ENCODE assay signal across 8 mouse cellular contexts in genomic region chr5:146905486-146906172, GRCm38 (mm10). TPM values are rescaled to one million over a fixed set of nuclear protein-coding genes. Genes with fewer than 3 reads are reported as not detected.
A peak's percentile ranks its signal among the peaks of the same experiment; 100 is the strongest.
DNase-seq lines count a peak whose midpoint lies in the region; ATAC-seq lines count a peak whose summit lies in the region.

No protein-coding gene starts in this region.

- H3K4me3 ChIP-seq in intestine, embryonic 16.5 days (ENCODE audit: low read length), result no peak overlapping the region
- H3K4me3 ChIP-seq in limb, embryonic 12.5 days (replicated peaks), result no peak overlapping the region
- no peak overlapping the region for H3K4me3 ChIP-seq in midbrain, embryonic 14.5 days (replicated peaks; ENCODE audit: low read depth, low read length)

- no peaks in the 10 kb centered on the region for H3K9me3 ChIP-seq in intestine, embryonic 16.5 days (ENCODE audit: control insufficient read depth, low read length)
- no peaks in the 10 kb centered on the region for H3K9me3 ChIP-seq in limb, embryonic 12.5 days
- H3K9me3 ChIP-seq in midbrain, embryonic 14.5 days (ENCODE audit: control insufficient read depth, low read length), result no peaks in the 10 kb centered on the region

- H3K27ac ChIP-seq in intestine, embryonic 16.5 days (ENCODE audit: low read length), result no peak overlapping the region
- H3K27ac ChIP-seq in limb, embryonic 12.5 days, result no peak overlapping the region
- no peak overlapping the region for H3K27ac ChIP-seq in midbrain, embryonic 14.5 days (replicated peaks; ENCODE audit: low read depth, low read length)

- intact Hi-C loops in gastrocnemius, postnatal 36 days (cut with DNase I), result loop anchor here (1.0 to 2.0 kb wide), 2 partner anchors 230 to 413 kb away; no protein-coding TSS in a partner anchor

- 24% methylated on average over 14 of the region's 14 CpGs for WGBS in intestine, embryonic 16.5 days
- 28% methylated on average over 14 of the region's 14 CpGs for WGBS in limb, embryonic 12.5 days
- 28% methylated on average over 14 of the region's 14 CpGs for WGBS in midbrain, embryonic 14.5 days

- peak; percentile 52 for DNase-seq in ovary, postnatal 10 days (ENCODE audit: low spot score)
- DNase-seq in ovary, adult 18-20 months (ENCODE audit: low spot score), result no peak
- DNase-seq in embryo, embryonic 11 days, result peak; percentile 87
- peak; percentile 53 to 69 for DNase-seq in gastrocnemius, postnatal 36 days
- peak; percentile 92 for DNase-seq in midbrain, embryonic 14.5 days
- DNase-seq in spleen, adult 18-20 months, result peak; percentile 48 to 81

- no peak overlapping the region for H3K9ac ChIP-seq in intestine, embryonic 16.5 days (ENCODE audit: low read depth, low read length)
- no peak overlapping the region for H3K9ac ChIP-seq in limb, embryonic 12.5 days (replicated peaks)
- no peak overlapping the region for H3K9ac ChIP-seq in midbrain, embryonic 14.5 days (replicated peaks; ENCODE audit: low read length)

- peaks cover 5% of the 10 kb centered on the region; the same call in 1 of the 2 replicates for H3K4me1 ChIP-seq in intestine, embryonic 16.5 days (ENCODE audit: control insufficient read depth, insufficient read depth, low read length)
- H3K4me1 ChIP-seq in limb, embryonic 12.5 days (replicated peaks), result 0 out of 2 replicates have a peak, but pooled peaks cover 7% of the 10 kb centered on the region
- no peaks in the 10 kb centered on the region for H3K4me1 ChIP-seq in midbrain, embryonic 14.5 days (ENCODE audit: control insufficient read depth, insufficient read depth, low read length)

- peak; percentile 44 for ATAC-seq in intestine, embryonic 16.5 days
- ATAC-seq in limb, embryonic 12.5 days (ENCODE audit: insufficient number of reproducible peaks, insufficient read depth, low FRiP score, low TSS enrichment, low read depth), result 0 out of 2 replicates have a peak, but pooled peaks have one; percentile 57
- no peak; the same call in 1 of the 2 replicates for ATAC-seq in midbrain, embryonic 14.5 days (ENCODE audit: low FRiP score, low TSS enrichment)

- H3K4me2 ChIP-seq in intestine, embryonic 16.5 days (ENCODE audit: low read depth, low read length), result no peak overlapping the region
- peak overlapping the region; percentile 41 for H3K4me2 ChIP-seq in limb, embryonic 12.5 days
- peak overlapping the region; percentile 15 for H3K4me2 ChIP-seq in midbrain, embryonic 14.5 days (ENCODE audit: low read length)

- no peaks in the 10 kb centered on the region for H3K36me3 ChIP-seq in intestine, embryonic 16.5 days (ENCODE audit: control insufficient read depth, insufficient read depth, low read length)
- H3K36me3 ChIP-seq in limb, embryonic 12.5 days, result no peaks in the 10 kb centered on the region
- no peaks in the 10 kb centered on the region for H3K36me3 ChIP-seq in midbrain, embryonic 14.5 days (ENCODE audit: control insufficient read depth, insufficient read depth, low read length)

- no peaks in the 10 kb centered on the region for H3K27me3 ChIP-seq in intestine, embryonic 16.5 days (replicated peaks; ENCODE audit: control insufficient read depth, insufficient read depth, low read length)
- peaks cover 4% of the 10 kb centered on the region; the same call in 1 of the 2 replicates for H3K27me3 ChIP-seq in limb, embryonic 12.5 days
- peaks cover 7% of the 10 kb centered on the region; the same call in 1 of the 2 replicates for H3K27me3 ChIP-seq in midbrain, embryonic 14.5 days (ENCODE audit: control insufficient read depth, insufficient read depth, low read length)

RNA-seq across cellular contexts. Expression of gene Gtf3a, which starts 42.8 kb away (rescaled TPM):
- total RNA-seq in gastrocnemius, postnatal 36 days (2021), result 10 to 100 TPM; 24.6 to 26.5 TPM
- 127 and 136 TPM in 2 replicates for polyA plus RNA-seq in intestine, embryonic 16.5 days (2015; fragmentation: Nextera tagmentation; extraction: Ambion mirVana)
- polyA plus RNA-seq in limb, embryonic 12.5 days (2016; fragmentation: Nextera tagmentation; extraction: Ambion mirVana), result 111 and 122 TPM in 2 replicates
- 102 and 110 TPM in 2 replicates for polyA plus RNA-seq in midbrain, embryonic 14.5 days (2014; fragmentation: Nextera tagmentation; extraction: Ambion mirVana)

RNA-seq across cellular contexts. Expression of gene Mtif3, which starts 58.0 kb away (rescaled TPM):
- 10 to 100 TPM; 17.6 to 20.6 TPM for total RNA-seq in gastrocnemius, postnatal 36 days (2021)
- polyA plus RNA-seq in intestine, embryonic 16.5 days (2015; fragmentation: Nextera tagmentation; extraction: Ambion mirVana), result 28.8 and 31.1 TPM in 2 replicates
- 20.4 and 22.3 TPM in 2 replicates for polyA plus RNA-seq in limb, embryonic 12.5 days (2016; fragmentation: Nextera tagmentation; extraction: Ambion mirVana)
- 30.0 and 32.3 TPM in 2 replicates for polyA plus RNA-seq in midbrain, embryonic 14.5 days (2014; fragmentation: Nextera tagmentation; extraction: Ambion mirVana)
